Mouse (Mus musculus) heart, embryonic 12.5 days (tissue): ENCODE measurements around the gene Xpnpep2. TPM values are rescaled to one million over a fixed set of nuclear protein-coding genes. Genes with fewer than 3 reads are reported as not detected.

Source experiments
- ATAC-seq: fragments of 200-750 bp; cut with Nextera tagmentation; 2 replicates; pipeline ENCODE4 v1.8.0; 2017; ENCODE audit warnings: moderate TSS enrichment, moderate library complexity; ENCODE audit not compliant: insufficient number of reproducible peaks, low FRiP score
- H3K27ac ChIP-seq: fragments of 300-500 bp; sonication (generic); 2 replicates; pipeline ENCODE4 v1.5.1; 2016; ENCODE audit warnings: mild to moderate bottlenecking, moderate library complexity; ENCODE audit not compliant: poor library complexity, severe bottlenecking
- H3K27me3 ChIP-seq: fragments of 300-500 bp; sonication (generic); replicated peaks from 2 replicates; pipeline ENCODE4 v1.6.1; 2016; ENCODE audit warnings: mild to moderate bottlenecking, moderate library complexity
- H3K36me3 ChIP-seq: fragments of 300-500 bp; sonication (generic); 2 replicates; pipeline ENCODE4 v1.6.1; 2016; ENCODE audit warnings: mild to moderate bottlenecking, moderate library complexity
- H3K4me1 ChIP-seq: fragments of 300-500 bp; sonication (generic); replicated peaks from 2 replicates; pipeline ENCODE4 v1.6.1; 2016; ENCODE audit warnings: mild to moderate bottlenecking
- H3K4me2 ChIP-seq: fragments of 300-500 bp; sonication (generic); 2 replicates; pipeline ENCODE4 v1.6.1; 2016; ENCODE audit warnings: mild to moderate bottlenecking, moderate library complexity
- H3K4me3 ChIP-seq: fragments of 300-500 bp; sonication (generic); 2 replicates; pipeline ENCODE4 v1.5.1; 2016; ENCODE audit warnings: mild to moderate bottlenecking
- H3K9ac ChIP-seq: fragments of 300-500 bp; sonication (generic); 2 replicates; pipeline ENCODE4 v1.6.1; 2016; ENCODE audit warnings: mild to moderate bottlenecking, moderate library complexity
- H3K9me3 ChIP-seq: fragments of 300-500 bp; sonication (generic); replicated peaks from 2 replicates; pipeline ENCODE4 v1.6.1; 2016; ENCODE audit warnings: mild to moderate bottlenecking, moderate library complexity
- WGBS: fragments of 180-500 bp; shearing (Covaris S2); methylation state at CpG from one replicate; pipeline ENCODE4 v1.1.7; 2016; 5-methylcytosine and 5-hydroxymethylcytosine counted together
- polyA plus RNA-seq: library from polyadenylated mRNA; unstranded; fragments of >200 nt; fragmentation: Nextera tagmentation; extraction: Ambion mirVana; gene quantifications from 2 replicates; pipeline ENCODE4 v1.2.1, GENCODE M21; 2016

Xpnpep2 gene
- 0.15 and 0.41 TPM in 2 replicates for polyA plus RNA-seq

DNA sequence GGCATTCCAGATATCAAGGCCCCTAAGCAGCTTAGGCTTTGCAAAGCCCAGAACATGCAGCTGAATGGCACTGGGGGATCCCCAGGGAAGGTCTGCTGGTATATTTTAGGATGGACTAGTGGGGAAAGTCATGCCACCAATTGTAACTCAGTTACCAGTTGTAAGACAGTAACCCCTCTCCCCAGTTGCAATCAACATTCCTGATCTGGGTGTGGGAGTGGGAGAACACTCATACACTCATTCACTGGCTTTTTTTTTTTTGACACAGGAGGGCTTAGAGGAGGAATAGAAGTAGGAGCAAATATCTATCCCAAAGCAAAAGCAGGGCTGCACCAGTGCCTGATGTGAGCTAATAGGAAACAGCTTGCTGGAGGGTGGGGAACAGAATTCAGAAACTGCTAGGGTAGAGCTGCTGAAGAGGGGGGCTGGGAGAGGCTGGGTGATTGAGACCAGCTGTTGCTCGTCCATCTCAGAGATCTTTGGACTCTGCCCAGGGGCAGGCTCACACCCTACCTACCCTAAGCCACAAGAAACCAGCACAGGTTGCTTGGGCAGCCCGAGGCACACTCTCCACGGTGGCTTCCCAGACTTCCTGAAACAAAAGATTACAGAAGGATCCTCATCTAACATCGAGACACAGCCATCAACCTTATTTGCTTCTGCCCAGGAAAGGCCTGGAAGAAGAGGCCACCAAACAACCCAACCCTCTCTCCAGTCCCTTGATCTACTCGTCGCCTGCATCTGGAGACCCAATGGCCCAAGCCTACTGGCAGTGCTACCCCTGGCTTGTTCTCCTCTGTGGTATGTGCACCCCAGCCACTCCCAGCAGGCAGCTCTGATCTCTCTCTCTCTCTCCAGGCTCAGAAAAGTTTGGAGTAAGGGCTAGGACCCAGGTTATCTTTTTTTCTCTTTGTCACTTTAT lies at the start of gene Xpnpep2:
Gene Xpnpep2, plus strand, starts transcription at position 332 of the 922 bp plus-strand sequence.
- 52% methylated on average over 6 of the region's 6 CpGs for WGBS
- H3K4me1 ChIP-seq, result 0 out of 2 replicates have a peak, but pooled peaks cover 2% of the 10 kb centered on the region
- ATAC-seq, result no peak

DNA sequence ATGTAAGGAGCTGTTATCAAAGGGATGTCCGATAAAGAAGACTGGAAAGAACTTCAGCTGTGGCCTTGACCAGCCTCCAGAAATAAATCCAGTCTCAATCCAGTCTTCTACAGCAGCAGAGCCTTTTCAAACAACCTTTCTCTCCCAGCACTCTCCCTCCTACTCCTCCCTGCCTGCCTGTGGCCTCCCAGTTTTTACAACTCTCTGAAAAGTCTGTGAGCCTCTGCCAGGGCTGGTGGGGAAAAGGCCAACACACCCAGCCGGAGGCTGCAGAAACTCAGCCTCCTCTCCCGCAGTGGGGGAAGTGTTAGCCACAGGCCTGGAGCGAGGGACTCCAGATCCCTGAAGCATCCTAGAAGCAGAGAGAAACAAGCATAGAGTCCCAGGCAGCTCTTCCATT lies 46.0 kb upstream of the Xpnpep2 start:
- Histone ChIP-seq H3K36me3 (no peaks in the 10 kb centered on the region), H3K27ac (no peak overlapping the region), H3K9ac (no peak overlapping the region), H3K9me3 (no peaks in the 10 kb centered on the region), H3K4me1 (no peaks in the 10 kb centered on the region), H3K4me3 (no peak overlapping the region), H3K27me3 (0 out of 2 replicates have a peak, but pooled peaks cover 5% of the 10 kb centered on the region), H3K4me2 (no peak overlapping the region)
- 72% methylated on average over 4 of the region's 4 CpGs for WGBS
- ATAC-seq, result no peak

More for the DNA sequence above, at the start of gene Xpnpep2:
- Histone ChIP-seq H3K36me3 (no peaks in the 10 kb centered on the region), H3K4me2 (no peak within 1 kb of the TSS), H3K27ac (no peak within 1 kb of the TSS), H3K4me3 (no peak within 1 kb of the TSS), H3K9me3 (no peaks in the 10 kb centered on the region), H3K27me3 (peaks cover 6% of the 10 kb centered on the region; the same call in 1 of the 2 replicates), H3K9ac (no peak within 1 kb of the TSS)

DNA sequence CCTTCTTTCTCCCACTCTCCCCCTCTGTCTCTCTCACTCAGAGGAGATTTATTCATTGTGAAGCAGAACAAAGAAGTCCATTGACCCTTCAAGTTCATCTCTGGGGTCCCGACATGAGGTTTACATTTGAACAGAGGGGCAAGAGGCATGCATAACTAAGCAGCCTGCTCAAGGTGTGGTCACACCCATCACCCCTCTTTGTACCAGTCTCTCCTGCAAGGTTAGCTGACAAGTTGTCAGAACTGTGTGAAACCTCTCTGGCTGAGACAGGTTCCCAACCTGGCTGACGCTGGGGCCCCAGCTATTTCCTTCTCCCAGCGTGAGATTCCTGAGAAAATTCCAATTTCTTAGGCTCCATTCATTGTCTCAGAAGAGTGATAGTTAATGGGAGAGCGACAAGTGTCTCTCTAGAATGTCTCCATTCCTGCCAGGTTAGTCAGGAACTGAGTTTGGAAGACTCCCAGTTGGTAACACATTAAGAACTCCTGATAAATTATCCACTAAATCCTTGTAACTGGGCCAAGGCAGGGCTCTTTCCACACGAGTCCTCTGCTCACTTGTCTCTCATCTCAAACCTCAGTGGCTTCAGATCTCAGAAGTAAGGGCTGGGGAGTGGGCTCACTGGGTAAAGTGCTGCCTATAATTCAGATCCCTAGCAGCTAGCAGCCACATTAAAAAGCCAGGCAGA lies 44.2 kb upstream of the Xpnpep2 start:
- H3K27me3 ChIP-seq, result 0 out of 2 replicates have a peak, but pooled peaks cover 5% of the 10 kb centered on the region
- 23% methylated on average over 5 of the region's 5 CpGs for WGBS
- ATAC-seq, result no peak

DNA sequence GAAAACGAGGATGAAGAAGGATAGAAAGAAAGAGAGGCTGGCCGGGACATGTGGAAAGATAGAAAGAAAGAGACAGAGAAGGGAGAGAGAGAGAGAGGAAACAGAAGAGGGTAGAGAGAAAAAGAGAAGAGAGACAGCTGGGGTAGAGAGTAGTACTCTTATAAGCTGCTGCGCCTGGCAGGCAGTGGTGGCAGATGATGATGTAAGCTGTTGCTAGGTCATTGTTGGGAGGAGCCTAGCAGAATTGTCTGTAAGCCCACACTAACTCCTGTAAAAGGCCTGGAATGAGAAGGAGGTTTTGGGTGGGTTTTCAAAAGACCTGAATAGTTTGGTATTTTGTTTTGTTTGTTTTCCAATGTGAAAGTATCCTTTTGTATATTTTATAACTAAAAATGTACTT lies 41.6 kb upstream of the Xpnpep2 start:
- H3K27me3 ChIP-seq, result peaks cover 13% of the 10 kb centered on the region
- no peak overlapping the region for H3K4me2 ChIP-seq
- H3K27ac ChIP-seq, result no peak overlapping the region
- no peaks in the 10 kb centered on the region for H3K36me3 ChIP-seq
- no peak for ATAC-seq
- H3K9ac ChIP-seq, result no peak overlapping the region
- no peak overlapping the region for H3K4me3 ChIP-seq
- H3K4me1 ChIP-seq, result no peaks in the 10 kb centered on the region
- 60% methylated on average over 3 of the region's 3 CpGs for WGBS
- H3K9me3 ChIP-seq, result no peaks in the 10 kb centered on the region

More for the DNA sequence above, 44.2 kb upstream of the Xpnpep2 start:
- Histone ChIP-seq H3K4me3 (no peak overlapping the region), H3K9ac (no peak overlapping the region), H3K27ac (no peak overlapping the region), H3K36me3 (no peaks in the 10 kb centered on the region), H3K9me3 (no peaks in the 10 kb centered on the region), H3K4me2 (no peak overlapping the region), H3K4me1 (no peaks in the 10 kb centered on the region)

DNA sequence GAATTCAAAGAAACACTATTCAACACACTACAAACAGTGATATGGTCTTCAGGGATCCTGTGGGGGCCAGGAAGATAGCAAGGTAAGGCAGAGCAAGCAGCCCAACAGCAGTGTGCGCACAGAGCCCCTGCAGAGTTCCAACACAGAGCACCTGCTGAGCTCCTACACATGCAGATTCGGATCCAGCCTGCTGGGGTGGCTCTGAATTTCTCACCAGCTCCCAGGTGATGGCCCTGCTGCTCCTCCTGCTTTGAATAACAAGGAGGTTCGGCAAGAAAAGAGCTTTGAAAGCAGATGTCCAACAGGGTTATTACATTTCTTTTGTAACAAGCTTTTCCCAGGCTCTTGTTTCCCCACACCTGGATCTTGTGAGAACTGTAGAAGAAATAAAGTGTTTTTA lies 36.6 kb upstream of the Xpnpep2 start:
- Histone ChIP-seq H3K4me1 (no peaks in the 10 kb centered on the region), H3K4me3 (no peak overlapping the region), H3K27ac (no peak overlapping the region), H3K9ac (no peak overlapping the region), H3K27me3 (peaks cover 23% of the 10 kb centered on the region), H3K4me2 (no peak overlapping the region), H3K9me3 (no peaks in the 10 kb centered on the region), H3K36me3 (no peaks in the 10 kb centered on the region)
- no peak for ATAC-seq
- 27% methylated on average over 3 of the region's 3 CpGs for WGBS

DNA sequence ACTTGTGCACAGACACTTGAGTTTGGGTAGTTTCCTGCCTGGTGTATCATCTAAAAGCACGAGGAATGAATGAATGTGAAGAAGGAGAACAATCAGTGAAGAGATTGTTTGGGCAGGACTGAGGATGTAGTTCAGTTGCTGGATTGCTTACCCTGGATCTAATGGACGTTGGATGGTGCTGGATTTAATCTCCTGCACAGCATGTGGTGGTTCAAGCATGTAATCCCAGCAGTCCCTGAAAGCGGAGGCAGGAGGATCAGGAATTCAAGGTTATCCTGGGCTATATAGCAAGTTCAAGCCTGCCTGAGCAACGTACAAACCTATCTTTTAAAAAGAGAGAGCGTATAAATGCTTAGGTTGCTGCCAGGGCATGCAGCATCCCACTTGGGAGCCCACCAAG lies 36.1 kb upstream of the Xpnpep2 start:
- no peak for ATAC-seq
- no peak overlapping the region for H3K9ac ChIP-seq
- H3K4me1 ChIP-seq, result no peaks in the 10 kb centered on the region
- H3K27ac ChIP-seq, result no peak overlapping the region
- no peak overlapping the region for H3K4me3 ChIP-seq
- H3K9me3 ChIP-seq, result no peaks in the 10 kb centered on the region
- H3K36me3 ChIP-seq, result no peaks in the 10 kb centered on the region
- WGBS, result 33% methylated on average over 5 of the region's 5 CpGs
- no peak overlapping the region for H3K4me2 ChIP-seq
- peaks cover 23% of the 10 kb centered on the region for H3K27me3 ChIP-seq

DNA sequence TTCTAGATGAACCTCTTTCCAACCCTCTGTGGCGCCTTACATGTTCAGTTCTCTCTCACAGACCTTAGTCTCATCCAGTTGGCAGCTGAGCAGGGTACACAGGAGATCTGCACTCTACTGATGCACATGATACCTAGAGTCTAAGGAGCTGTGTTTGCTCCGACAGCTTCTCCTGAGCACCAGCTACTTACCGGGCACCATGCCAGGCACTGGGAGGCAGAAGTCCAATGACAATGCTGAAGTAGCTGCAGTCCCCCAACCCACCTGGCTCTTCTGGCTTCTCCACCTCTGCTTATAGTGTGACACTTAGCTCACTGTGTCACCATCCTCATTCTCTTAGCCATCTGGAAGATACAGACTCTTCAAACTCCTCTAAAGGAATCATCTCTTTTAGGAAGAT lies 33.8 kb upstream of the Xpnpep2 start:
- peaks cover 23% of the 10 kb centered on the region for H3K27me3 ChIP-seq
- H3K4me2 ChIP-seq, result no peak overlapping the region
- ATAC-seq, result no peak
- H3K4me1 ChIP-seq, result no peaks in the 10 kb centered on the region
- no peak overlapping the region for H3K4me3 ChIP-seq
- H3K27ac ChIP-seq, result no peak overlapping the region
- no peaks in the 10 kb centered on the region for H3K9me3 ChIP-seq
- H3K36me3 ChIP-seq, result no peaks in the 10 kb centered on the region
- 85% methylated on average over 3 of the region's 3 CpGs for whole genome bisulfite sequencing
- no peak overlapping the region for H3K9ac ChIP-seq

DNA sequence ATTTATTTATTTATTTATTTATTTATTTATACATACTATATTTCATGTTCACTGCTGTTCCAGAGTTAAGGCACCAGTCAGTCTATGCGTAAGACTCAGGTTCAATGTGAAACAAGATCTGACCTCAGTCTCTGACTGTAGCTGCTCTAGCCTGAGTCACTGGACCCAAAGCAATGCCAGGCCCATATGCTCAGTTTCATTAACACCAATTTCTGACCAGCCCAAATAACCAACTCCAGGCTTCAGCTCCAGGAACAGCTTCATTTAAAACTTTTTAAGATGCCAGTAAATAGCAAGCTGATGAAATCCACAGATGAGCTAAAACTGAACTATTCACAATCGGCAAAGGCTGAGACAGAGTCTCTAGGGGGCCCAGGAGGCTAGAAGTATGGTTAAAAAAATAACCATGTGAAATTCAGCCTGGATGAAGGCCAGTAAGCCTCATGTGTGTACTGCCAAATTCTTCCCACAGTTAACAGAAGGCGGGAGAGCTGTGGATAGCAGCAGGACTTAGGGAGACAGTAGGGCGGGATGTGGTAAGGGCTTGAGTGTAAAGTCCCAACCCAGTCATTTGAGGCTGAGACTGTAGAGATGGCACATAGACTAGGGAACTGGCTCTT lies 31.6 kb upstream of the Xpnpep2 start:
- ATAC-seq, result no peak
- no peak overlapping the region for H3K4me2 ChIP-seq
- no peaks in the 10 kb centered on the region for H3K9me3 ChIP-seq
- H3K27me3 ChIP-seq, result peaks cover 15% of the 10 kb centered on the region
- no peak overlapping the region for H3K9ac ChIP-seq
- no peak overlapping the region for H3K4me3 ChIP-seq
- H3K27ac ChIP-seq, result no peak overlapping the region
- no peaks in the 10 kb centered on the region for H3K4me1 ChIP-seq
- 77% methylated on average over 4 of the region's 4 CpGs for WGBS
- H3K36me3 ChIP-seq, result no peaks in the 10 kb centered on the region

DNA sequence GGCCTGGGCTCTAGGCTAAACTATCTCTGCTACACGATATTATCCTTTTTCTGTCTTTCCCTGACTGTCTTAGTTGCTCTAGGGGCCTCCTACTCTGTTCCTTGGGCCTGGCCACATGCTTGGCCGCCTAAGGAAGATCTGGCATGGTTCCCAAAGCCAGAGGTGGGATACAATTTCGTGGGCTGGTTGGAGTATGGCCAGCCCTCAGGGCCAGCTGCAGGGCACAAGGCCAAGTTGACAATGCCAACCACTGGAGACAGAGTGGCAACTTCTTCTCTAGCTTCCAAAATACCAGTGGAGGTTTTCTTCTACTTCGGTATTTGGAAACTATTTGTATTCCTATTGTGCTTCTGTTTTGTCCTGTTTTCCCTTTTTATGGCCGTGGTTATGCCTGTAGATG lies 26.2 kb upstream of the Xpnpep2 start:
- H3K4me1 ChIP-seq, result no peaks in the 10 kb centered on the region
- WGBS, result 52% methylated on average over 5 of the region's 5 CpGs
- no peak overlapping the region for H3K4me3 ChIP-seq
- no peak overlapping the region for H3K4me2 ChIP-seq
- ATAC-seq, result no peak
- no peaks in the 10 kb centered on the region for H3K36me3 ChIP-seq
- H3K27me3 ChIP-seq, result no peaks in the 10 kb centered on the region
- H3K9ac ChIP-seq, result no peak overlapping the region
- H3K9me3 ChIP-seq, result no peaks in the 10 kb centered on the region
- no peak overlapping the region for H3K27ac ChIP-seq

DNA sequence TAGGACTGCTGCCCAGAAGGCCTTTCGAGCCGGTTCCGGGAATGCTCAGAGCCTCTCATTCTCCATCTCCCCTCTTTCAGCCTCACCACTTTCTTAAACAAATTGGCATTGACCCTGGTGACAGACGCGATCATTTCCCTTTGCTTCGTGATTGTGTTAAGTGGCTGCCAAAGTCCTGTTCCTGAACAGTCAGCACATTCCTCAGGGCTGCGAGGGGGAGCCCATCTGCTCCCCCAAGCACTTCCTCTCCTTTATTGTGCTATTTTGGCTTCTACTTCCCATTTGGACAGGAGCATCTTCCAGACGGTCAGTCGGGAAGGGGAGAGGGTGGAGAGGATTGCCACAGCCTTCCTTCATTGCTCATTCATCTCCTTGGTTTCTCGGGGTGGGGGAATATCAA lies 16.4 kb upstream of the Xpnpep2 start:
- no peak overlapping the region for H3K4me3 ChIP-seq
- H3K4me1 ChIP-seq, result 0 out of 2 replicates have a peak, but pooled peaks cover 4% of the 10 kb centered on the region
- H3K36me3 ChIP-seq, result no peaks in the 10 kb centered on the region
- H3K27me3 ChIP-seq, result peaks cover 18% of the 10 kb centered on the region; the same call in 1 of the 2 replicates
- no peak for ATAC-seq
- no peak overlapping the region for H3K4me2 ChIP-seq
- WGBS, result 44% methylated on average over 10 of the region's 10 CpGs
- no peak overlapping the region for H3K9ac ChIP-seq
- no peaks in the 10 kb centered on the region for H3K9me3 ChIP-seq
- H3K27ac ChIP-seq, result no peak overlapping the region

DNA sequence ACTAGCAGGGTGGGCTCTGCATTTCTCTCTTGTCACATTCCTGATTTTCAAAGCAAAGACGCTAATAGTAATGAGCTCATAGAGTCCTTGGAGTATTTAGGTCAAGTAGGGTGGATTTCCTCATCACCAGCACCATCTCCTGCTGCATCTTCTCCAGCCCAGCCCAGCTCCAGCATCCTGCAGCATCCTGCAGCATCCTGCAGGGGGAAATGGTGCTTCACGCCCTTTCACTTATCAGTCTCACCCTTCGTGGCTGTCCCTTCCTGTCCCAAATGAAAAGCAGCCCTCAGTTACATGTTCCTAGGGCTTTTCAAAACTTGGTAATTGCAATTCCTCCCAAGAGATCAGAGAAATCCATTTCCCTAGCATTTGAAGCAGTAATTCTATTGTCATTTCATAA lies 15.0 kb upstream of the Xpnpep2 start:
- no peak overlapping the region for H3K4me2 ChIP-seq
- H3K27me3 ChIP-seq, result peaks cover 17% of the 10 kb centered on the region; the same call in 1 of the 2 replicates
- WGBS, result 38% methylated on average over 3 of the region's 3 CpGs
- H3K9ac ChIP-seq, result no peak overlapping the region
- ATAC-seq, result no peak
- H3K9me3 ChIP-seq, result no peaks in the 10 kb centered on the region
- H3K36me3 ChIP-seq, result no peaks in the 10 kb centered on the region
- no peak overlapping the region for H3K27ac ChIP-seq
- 0 out of 2 replicates have a peak, but pooled peaks cover 4% of the 10 kb centered on the region for H3K4me1 ChIP-seq
- H3K4me3 ChIP-seq, result no peak overlapping the region
